Mouse (Mus musculus) intestine, postnatal 0 days (tissue): ENCODE measurements around the gene 2410002F23Rik. TPM values are rescaled to one million over a fixed set of nuclear protein-coding genes. Genes with fewer than 3 reads are reported as not detected.

Experiments
- ATAC-seq: fragments of 200-750 bp; cut with Nextera tagmentation; 2 replicates; pipeline ENCODE4 v1.8.0; 2017; ENCODE audit warnings: mild to moderate bottlenecking, moderate TSS enrichment, moderate library complexity
- H3K27ac ChIP-seq: fragments of 300-500 bp; sonication (generic); 2 replicates; pipeline ENCODE4 v1.5.1; 2014; ENCODE audit warnings: mild to moderate bottlenecking, low read depth, low read length, moderate library complexity
- H3K27me3 ChIP-seq: fragments of 300-500 bp; sonication (generic); replicated peaks from 2 replicates; pipeline ENCODE4 v1.6.1; 2014; ENCODE audit warnings: low read length, mixed read lengths; ENCODE audit not compliant: control insufficient read depth, insufficient read depth
- H3K36me3 ChIP-seq: fragments of 300-500 bp; sonication (generic); 2 replicates; pipeline ENCODE4 v1.6.1; 2014; ENCODE audit warnings: mild to moderate bottlenecking, moderate library complexity; ENCODE audit not compliant: control insufficient read depth, insufficient read depth
- H3K4me1 ChIP-seq: fragments of 300-500 bp; sonication (generic); replicated peaks from 2 replicates; pipeline ENCODE4 v1.6.1; 2014; ENCODE audit warnings: antibody characterized with exemption, low read length, mixed read lengths; ENCODE audit not compliant: control insufficient read depth, insufficient read depth
- H3K4me2 ChIP-seq: fragments of 300-500 bp; sonication (generic); replicated peaks from 2 replicates; pipeline ENCODE4 v1.6.1; 2014; ENCODE audit warnings: low read depth, mild to moderate bottlenecking, moderate library complexity
- H3K4me3 ChIP-seq: fragments of 300-500 bp; sonication (generic); 2 replicates; pipeline ENCODE4 v1.5.1; 2014; ENCODE audit warnings: low read depth, low read length
- H3K9ac ChIP-seq: fragments of 300-500 bp; sonication (generic); 2 replicates; pipeline ENCODE4 v1.6.1; 2014; ENCODE audit warnings: mild to moderate bottlenecking, low read depth, low read length
- H3K9me3 ChIP-seq: fragments of 300-500 bp; sonication (generic); 2 replicates; pipeline ENCODE4 v1.6.1; 2016; ENCODE audit warnings: mixed run types; ENCODE audit not compliant: control insufficient read depth
- CTCF ChIP-seq: sonication (generic); IDR thresholded peaks from 2 replicates; pipeline ENCODE4 v1.5.1; 2016; ENCODE audit warnings: low read depth, mild to moderate bottlenecking, control low read depth, antibody characterized with exemption, moderate library complexity
- WGBS: fragments of 180-500 bp; shearing (Covaris S2); extraction: QIAGEN DNeasy Blood & Tissue Kit; methylation state at CpG from one replicate; pipeline ENCODE4 v1.1.7; 2014; 5-methylcytosine and 5-hydroxymethylcytosine counted together
- polyA plus RNA-seq: library from polyadenylated mRNA; unstranded; fragments of >200 nt; fragmentation: Nextera tagmentation; extraction: Ambion mirVana; gene quantifications from 2 replicates; pipeline ENCODE4 v1.2.1, GENCODE M21; 2015

Gene 2410002F23Rik
- polyA plus RNA-seq, 1 experiment from 2014 or later: 40.3 TPM

DNA sequence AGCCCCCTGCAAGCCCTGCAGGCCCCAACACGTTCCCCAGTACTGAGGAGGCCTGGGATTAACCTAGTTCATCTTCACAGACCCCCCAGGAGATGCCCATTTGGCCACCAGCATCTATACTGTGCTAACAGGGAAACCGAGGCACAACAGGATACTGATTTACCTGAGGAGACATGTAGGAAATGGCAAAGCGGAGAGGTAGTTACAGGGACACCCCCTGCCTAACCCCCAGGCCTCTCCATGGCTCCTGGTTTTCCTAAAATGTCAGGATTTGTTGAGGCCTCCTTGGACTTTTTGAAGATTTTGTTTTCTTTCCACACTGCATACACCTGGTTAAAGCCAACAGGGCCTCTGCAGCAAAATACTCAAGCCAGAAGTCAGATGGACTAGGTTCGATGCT, 10.8 kb downstream of the 2410002F23Rik start, which contains the start of gene Acp4:
Gene Acp4 (minus strand): TSS at position 101 of the 400 bp plus-strand sequence.
- Histone ChIP-seq H3K27me3 (no peaks in the 10 kb centered on the region), H3K9me3 (no peaks in the 10 kb centered on the region), H3K4me2 (no peak within 1 kb of the TSS), H3K27ac (no peak within 1 kb of the TSS), H3K36me3 (peaks cover 8% of the 10 kb centered on the region; the same call in 1 of the 2 replicates), H3K4me1 (no peaks in the 10 kb centered on the region), H3K9ac (no peak within 1 kb of the TSS), H3K4me3 (no peak within 1 kb of the TSS)
- no peak for ATAC-seq
- 81% methylated on average over 4 of the region's 4 CpGs for WGBS
- no peak for TF ChIP-seq CTCF

DNA sequence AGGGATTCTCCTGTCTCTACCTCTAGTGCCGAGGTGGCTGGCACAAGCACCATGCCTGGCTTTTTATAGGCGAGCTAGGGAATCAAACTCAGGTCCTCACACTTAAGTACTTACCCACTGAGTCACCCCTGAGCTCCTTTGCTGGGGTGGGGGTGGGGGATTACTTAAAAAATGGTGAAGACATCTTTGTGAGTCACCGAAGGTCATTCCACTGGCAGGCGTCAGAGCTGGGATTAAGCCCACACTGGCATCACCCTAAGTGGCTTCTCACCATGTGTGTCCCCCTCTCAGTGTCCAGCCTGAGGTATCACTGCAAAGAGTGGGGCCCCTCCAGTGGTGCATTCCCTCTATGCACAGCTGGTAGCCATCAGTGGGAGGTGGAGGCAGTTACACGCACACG, 13.9 kb downstream of the 2410002F23Rik start:
- WGBS: 63% methylated on average over 6 of the region's 6 CpGs
- no peak for ATAC-seq
- Histone ChIP-seq H3K27me3 (peaks cover 4% of the 10 kb centered on the region; the same call in 1 of the 2 replicates), H3K9me3 (no peaks in the 10 kb centered on the region), H3K36me3 (no peaks in the 10 kb centered on the region), H3K4me2 (no peak overlapping the region), H3K4me1 (no peaks in the 10 kb centered on the region; the same call in 1 of the 2 replicates), H3K27ac (no peak overlapping the region), H3K4me3 (no peak overlapping the region), H3K9ac (no peak overlapping the region)
- TF ChIP-seq CTCF: no peak

DNA sequence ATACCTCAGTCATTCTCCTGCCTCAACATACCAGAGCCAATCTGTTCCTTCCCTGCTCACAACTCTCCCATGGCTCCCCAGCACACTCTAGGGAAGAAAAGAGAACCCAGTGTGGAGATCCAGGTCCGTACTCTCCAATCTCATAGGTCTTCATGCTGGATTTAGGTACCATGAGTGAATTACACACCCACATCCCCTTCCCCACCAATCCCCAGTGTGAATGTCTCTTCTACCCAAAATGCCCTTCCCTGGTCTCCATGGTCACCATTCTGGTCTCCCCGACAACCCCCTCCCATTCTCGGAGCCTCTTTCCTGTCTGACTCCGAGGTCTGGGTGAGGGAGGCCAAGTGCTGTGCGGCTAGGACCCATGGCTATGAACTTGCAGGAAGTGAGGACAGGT, 14.6 kb downstream of the 2410002F23Rik start, which contains the start of gene Gm15517:
Gene Gm15517 (plus strand): TSS at position 301 of the 400 bp plus-strand sequence.
- Histone ChIP-seq H3K27ac (no peak within 1 kb of the TSS), H3K36me3 (no peaks in the 10 kb centered on the region), H3K4me3 (no peak within 1 kb of the TSS), H3K27me3 (peaks cover 4% of the 10 kb centered on the region; the same call in 1 of the 2 replicates), H3K9me3 (no peaks in the 10 kb centered on the region), H3K9ac (no peak within 1 kb of the TSS), H3K4me1 (no peaks in the 10 kb centered on the region; the same call in 1 of the 2 replicates), H3K4me2 (no peak within 1 kb of the TSS)
- WGBS: 60% methylated on average over 5 of the region's 5 CpGs
- TF ChIP-seq CTCF: no peak
- no peak for ATAC-seq

DNA sequence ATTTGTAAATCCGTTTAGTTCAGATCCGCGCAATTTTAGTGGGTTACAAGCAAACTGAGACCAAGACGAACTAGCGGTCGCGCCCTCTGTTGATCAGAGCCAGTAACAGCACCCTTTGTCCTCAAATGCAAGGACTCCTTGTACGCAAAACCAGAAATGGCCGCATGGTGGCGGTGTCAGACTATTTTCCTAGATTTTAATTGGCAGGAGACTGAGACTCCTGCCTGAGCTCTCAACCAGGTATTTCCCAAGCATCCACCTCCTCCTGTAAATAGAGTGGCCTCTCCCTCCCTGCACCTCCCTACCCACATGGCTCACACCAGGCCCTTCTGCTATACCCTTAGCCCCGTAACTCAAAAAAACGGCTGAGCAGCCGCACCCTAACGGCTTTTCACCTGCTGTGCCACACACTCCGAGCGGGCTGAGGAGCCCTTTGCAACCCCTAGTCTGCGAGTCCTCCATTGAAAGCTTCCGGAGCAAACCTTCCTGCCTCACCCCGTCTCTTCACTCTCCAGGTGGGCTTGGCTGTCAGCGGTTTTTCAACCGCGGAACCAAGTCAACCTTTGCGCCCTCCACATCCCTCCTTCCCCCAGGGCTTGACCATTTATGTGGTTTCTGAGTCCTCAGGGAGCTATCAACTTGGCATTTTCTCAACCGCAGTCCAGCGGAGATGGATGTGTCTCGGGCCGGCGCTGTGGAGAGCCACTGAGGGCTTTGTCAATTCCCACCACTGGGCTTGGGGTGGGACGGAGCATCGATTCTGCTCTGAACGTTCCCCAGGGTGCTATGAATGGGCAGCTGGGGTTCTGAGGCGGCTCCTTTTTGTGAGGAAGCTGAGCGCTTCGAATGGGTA, 16.5 kb downstream of the 2410002F23Rik start:
- H3K4me2 ChIP-seq: peak overlapping the region; percentile 51
- no peaks in the 10 kb centered on the region; the same call in 1 of the 2 replicates for H3K4me1 ChIP-seq
- H3K4me3 ChIP-seq: peak overlapping the region; percentile 9; the same call in 1 of the 2 replicates
- ATAC-seq: peak; percentile 50
- 3% methylated on average over 34 of the region's 34 CpGs for WGBS
- H3K36me3 ChIP-seq: no peaks in the 10 kb centered on the region
- no peak overlapping the region for H3K9ac ChIP-seq
- no peaks in the 10 kb centered on the region for H3K9me3 ChIP-seq
- H3K27ac ChIP-seq: no peak overlapping the region
- peaks cover 4% of the 10 kb centered on the region; the same call in 1 of the 2 replicates for H3K27me3 ChIP-seq
- TF ChIP-seq CTCF: peak; percentile 96

DNA sequence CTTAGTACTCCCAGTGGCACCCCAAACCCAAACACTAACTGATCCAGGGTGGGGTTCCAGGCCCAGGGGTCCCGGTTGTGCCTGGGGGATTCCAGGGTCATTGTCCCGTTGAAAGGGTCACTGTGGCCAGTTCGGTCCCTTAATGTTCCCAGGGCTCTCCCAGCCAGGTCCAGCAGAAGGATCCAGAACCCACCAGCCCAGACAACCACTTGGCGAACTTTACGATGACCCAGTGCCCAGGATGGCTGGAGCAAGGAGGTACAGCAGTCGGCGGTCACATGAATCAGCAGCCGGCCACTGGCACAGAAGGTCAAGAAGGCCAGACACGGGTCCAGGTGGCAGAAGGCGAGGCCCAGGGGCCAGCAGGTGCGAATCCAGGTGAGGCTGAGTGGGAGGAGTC, 21.6 kb downstream of the 2410002F23Rik start:
- TF ChIP-seq CTCF: no peak
- H3K27me3 ChIP-seq: peaks cover 3% of the 10 kb centered on the region; the same call in 1 of the 2 replicates
- no peak for ATAC-seq
- H3K4me1 ChIP-seq: no peaks in the 10 kb centered on the region; the same call in 1 of the 2 replicates
- H3K36me3 ChIP-seq: no peaks in the 10 kb centered on the region
- no peak overlapping the region for H3K4me2 ChIP-seq
- H3K9ac ChIP-seq: no peak overlapping the region
- H3K9me3 ChIP-seq: no peaks in the 10 kb centered on the region
- 66% methylated on average over 11 of the region's 11 CpGs for WGBS
- H3K4me3 ChIP-seq: no peak overlapping the region
- no peak overlapping the region for H3K27ac ChIP-seq

DNA sequence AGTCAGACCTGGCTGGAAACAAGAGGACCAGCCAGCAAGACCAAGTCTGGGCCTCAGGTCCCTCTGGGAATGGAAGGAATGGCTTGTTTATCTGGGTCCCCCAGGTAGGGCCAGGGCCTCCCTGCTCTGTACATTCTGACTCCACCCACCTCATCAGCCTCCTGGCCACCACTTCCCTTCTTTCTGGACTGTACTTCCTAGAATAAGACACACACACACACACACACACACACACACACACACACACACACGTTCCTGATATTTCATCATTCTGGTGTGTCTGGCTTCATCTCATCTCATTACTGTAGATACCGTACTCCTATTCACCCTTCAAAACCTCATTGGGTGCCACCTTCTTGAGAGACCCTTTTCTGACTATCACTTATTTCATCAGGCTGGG, 22.9 kb downstream of the 2410002F23Rik start:
- no peak overlapping the region for H3K4me2 ChIP-seq
- no peaks in the 10 kb centered on the region for H3K36me3 ChIP-seq
- no peak overlapping the region for H3K27ac ChIP-seq
- no peak for ATAC-seq
- no peaks in the 10 kb centered on the region for H3K4me1 ChIP-seq
- H3K4me3 ChIP-seq: no peak overlapping the region
- WGBS: 71% methylated on average over 2 of the region's 2 CpGs
- H3K27me3 ChIP-seq: 0 out of 2 replicates have a peak, but pooled peaks cover 1% of the 10 kb centered on the region
- no peak for TF ChIP-seq CTCF
- H3K9ac ChIP-seq: no peak overlapping the region
- H3K9me3 ChIP-seq: no peaks in the 10 kb centered on the region
